Mouse (Mus musculus) spleen, postnatal 10 days (tissue): Measurements from ENCODE around the gene Hist1h2ae.
"Not testable (repeated sequence)": the region's sequence is repeated elsewhere in the genome, so short reads cannot be mapped to it uniquely, and the experiment has no call there.

Source experiments
- DNase-seq, 2 experiments: peaks; one replicate each; pipeline ENCODE4 v3.0.0; 2021 to 2022; ENCODE audit warnings: low spot score in 2 of 2

Hist1h2ae gene

DNA sequence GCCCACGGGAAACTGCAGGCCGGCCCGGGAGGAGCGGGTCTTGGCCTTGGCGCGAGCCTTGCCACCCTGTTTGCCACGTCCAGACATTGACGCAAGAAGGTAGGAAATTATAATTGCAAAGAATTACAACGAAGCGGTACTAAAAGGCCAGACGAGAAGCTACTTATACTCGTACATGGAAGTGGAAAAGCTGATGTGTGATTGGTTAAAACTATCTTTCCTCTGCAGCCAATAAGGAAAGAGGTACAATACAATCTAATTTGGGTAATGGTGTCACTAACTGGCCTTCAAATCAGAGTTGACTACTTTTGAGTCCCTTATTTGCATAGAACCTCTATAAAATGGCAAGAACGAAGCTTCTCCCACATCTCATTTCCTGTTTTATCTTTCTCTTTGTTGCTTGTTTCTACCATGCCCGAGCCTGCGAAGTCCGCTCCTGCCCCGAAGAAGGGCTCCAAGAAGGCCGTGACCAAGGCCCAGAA lies at the start of gene Hist1h2ae, which contains the start of gene Hist1h2bg:
Gene Hist1h2ae (minus strand): TSS at position 199 of the 482 bp plus-strand sequence.
Gene Hist1h2bg (plus strand): TSS at position 375 of the 482 bp plus-strand sequence.
- peak; percentile 79 to 91 for DNase-seq

DNA sequence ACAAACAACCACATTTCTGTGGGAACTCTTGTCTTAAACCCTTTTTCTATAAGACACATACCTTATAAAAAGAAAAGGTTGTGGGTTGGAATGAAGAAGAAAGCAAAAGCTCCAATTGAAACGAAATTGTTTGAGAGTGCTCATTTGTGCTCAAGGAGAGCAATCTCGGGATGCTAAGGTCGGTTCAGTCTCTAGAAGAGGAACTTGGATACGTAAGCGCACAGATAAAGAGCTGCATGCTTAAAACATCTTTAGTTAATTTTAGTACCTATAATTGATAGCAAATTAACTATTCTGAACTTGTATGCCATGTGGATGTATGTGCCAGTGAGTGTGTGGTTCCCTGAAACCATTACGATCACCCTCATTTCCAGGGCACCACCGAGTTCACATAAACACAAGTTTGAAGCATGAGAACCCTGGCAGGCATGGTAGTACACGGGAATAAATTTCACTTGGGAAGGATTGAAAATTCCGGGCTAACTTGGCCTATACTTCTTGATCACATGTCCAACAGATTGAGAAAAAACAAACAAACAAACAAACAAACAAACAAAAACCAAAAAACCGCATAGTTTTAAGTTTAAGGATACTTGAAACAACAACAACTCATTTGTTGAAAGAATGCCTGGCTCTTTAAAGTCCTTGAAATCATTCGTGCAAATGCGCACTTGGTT lies 49.2 kb upstream of the Hist1h2ae start:
- DNase-seq, result peak in 1 of 2 experiments; percentile 42

DNA sequence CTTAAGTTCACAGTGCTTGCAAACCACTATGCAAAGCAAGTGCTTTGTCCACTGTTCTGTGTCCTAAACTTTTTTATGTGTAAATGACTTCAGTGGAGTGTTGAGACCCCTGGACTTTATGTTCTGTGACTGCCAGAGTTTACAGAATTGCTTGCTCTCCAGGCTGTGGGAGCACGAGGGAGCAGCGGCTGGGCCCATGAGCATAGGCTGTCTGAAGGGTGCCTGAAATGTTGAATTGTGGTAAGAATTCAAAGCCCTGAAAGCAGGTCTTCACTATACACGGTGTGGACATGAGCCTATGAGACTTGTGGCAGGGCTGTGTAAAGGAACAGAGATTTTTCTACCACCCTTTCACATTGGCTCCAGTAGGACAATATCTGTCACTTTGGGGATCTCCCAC lies 40.6 kb upstream of the Hist1h2ae start:
- DNase-seq, result no peak

DNA sequence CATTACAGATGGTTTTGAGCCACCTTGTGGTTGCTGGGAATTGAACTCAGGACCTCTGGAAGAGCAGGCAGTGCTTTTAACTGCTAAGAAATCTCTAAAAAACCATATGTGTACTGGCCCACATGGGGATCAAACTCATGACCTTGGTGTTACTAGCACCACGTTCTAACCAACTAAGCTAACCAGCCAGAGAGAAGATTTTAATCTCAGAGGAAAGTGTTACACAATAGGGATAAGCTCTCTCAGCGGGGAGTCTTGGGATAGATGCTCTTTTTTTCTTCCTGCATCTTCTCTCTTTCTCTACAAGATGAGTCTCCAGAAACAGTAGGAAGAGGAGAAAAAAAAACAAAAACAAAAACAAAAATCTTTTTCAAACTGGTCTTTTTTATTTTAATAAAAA lies 39.4 kb upstream of the Hist1h2ae start:
- no peak for DNase-seq

DNA sequence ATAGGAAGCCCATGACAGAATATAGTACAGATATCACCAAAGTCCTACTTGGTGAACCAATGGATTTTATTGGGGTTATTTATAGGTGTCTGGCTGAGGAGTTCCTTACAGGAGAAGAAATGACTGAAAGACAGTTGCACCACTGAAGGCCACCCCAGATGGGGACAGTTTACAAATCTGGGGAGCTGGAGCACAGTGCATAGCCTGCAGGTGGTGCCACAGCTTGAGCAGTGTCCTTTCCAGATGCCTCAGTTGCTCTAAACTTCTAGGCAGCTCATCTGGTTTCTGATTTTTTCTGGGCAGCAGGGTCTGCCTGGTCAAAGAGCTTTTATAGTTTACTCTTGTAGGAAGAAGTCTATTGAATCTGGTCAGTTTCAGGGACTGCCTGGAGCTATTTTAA lies 38.8 kb upstream of the Hist1h2ae start:
- peak in 1 of 2 experiments; percentile 15 for DNase-seq

DNA sequence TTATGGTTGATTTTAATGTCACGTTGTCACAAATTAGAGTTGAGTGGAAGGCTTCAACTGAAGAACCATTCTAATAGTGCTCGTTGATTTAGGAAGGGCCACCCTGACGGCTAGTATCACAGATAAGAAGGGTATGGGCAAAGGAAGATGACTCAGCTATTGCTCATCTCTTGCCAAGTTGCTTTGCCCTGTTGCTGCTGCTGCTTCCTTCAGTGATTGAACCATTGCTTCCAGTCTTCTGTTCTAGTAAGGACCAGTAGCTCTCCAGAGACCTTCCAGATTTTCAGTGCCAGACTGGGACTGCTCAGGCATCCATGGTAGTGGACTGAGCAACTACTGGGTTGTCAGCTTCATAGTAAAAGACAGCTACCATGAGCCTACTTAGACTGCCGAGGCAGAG lies 38.2 kb upstream of the Hist1h2ae start:
- DNase-seq, result peak in 1 of 2 experiments; percentile 51

DNA sequence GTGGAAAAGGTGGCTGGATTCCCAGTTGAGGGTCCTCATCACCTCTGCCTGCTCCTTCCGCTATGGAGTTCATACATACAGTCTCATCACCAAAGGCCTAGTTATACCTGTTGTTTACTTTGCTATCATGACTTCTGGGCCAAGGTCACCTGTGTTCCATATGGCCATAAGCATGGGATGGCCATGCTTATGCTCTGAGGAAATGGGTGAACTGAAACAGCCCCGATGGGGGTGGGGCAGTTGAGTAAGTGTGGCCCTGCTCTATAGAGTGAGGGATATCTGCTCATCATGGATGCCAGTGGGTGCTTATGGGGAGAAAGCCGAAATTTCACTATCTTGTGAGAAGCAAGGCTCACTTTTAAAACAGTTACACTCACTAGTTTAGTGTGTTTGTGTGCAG lies 34.0 kb upstream of the Hist1h2ae start:
- no peak for DNase-seq

DNA sequence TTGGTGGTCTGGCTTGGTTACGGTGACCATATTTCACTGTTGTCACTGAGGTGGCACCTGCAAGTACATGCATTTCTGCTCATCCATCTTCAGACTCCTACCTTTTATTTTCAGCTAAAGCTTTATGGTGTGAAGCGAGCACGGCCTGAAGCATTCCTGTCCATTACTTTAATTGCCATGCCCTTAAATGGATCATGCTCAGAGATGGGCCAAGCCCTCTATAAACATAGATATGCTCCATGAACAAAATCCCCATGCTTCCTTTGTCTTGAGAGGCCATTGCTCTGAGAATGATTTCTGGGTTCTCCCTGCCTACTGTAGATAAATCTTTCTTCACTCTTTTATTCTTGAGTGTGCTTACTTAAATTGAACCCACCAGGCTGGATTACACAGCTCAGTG lies 33.4 kb upstream of the Hist1h2ae start:
- DNase-seq, result no peak

DNA sequence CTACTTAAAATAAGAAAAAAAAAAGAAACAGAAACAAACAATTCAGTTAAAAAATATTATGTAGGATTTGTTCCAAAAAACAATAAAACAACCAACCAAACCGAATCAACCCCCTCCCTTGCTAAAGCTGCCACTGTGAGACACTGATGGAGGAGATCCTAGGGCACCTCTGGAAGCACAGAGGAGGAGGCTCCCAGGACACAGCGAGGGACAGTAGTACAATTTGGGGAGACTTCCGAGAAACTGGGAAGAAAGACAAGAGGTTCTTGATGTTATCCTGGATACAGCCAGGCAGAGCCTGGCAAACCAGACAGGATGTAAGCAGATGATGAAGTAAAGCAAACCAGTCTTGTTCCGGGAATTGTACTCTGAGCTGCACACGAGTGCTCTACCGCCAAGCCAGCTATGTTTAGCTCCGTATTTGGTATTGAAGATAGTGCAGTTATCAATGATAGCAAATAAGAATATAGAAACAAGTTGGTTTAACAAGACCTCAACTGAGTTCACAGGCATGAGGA lies 32.2 kb upstream of the Hist1h2ae start:
- no peak for DNase-seq

DNA sequence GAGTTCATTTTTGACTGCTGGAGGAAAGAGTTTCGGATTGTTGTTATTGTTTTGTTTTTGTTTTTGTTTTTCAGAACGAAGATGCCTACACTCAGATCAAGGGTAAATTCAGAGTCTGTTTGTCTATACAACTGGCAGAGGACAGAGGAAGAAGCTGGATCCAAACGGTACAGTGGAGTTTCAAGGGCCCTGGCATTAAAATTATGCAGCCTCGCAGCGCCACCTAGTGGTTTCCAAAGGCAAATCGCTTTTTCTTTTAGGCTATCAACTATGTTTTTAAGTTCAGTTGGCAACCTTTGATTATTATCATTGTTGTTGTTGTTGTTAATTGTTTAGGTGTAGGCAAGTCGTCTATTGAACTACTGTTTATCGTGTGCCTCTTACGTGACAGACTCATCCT lies 26.9 kb upstream of the Hist1h2ae start:
- DNase-seq, result peak; percentile 82 to 93

DNA sequence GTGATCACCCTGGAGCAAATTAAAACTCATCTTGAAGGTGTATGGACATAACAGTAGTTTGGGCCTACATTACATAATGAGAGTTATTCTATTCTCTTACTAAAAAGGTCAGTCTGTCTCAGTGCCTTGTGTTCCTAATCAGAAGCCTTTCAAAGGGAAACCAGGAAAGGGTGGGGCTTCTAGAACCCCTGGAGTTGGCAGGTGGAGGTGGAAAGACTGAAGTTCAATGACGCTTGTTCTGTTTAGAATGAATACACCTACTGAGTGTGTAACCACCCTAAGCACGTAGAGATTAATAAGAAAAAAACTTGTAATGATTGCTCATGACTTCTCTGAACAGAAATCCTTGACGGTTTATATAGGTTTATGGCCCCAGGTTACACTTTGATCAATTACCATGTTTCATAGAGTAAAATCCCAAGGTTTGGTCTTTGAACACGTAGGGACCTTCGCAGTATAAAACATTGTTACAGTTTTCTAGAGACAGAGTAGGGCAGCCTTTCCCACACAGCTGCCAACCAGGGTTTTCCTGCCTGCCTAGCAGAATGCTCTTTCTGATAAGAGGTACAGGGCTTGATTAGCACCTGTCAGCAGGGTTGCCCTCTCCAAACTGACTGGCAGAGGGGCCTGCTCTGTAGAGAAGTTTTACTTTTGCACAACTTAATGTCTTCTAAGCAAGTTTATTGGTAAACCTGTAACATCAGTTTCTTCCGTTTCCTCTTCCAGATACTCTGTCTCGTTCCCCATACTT lies 24.8 kb upstream of the Hist1h2ae start:
- DNase-seq, result peak in 1 of 2 experiments; percentile 68

DNA sequence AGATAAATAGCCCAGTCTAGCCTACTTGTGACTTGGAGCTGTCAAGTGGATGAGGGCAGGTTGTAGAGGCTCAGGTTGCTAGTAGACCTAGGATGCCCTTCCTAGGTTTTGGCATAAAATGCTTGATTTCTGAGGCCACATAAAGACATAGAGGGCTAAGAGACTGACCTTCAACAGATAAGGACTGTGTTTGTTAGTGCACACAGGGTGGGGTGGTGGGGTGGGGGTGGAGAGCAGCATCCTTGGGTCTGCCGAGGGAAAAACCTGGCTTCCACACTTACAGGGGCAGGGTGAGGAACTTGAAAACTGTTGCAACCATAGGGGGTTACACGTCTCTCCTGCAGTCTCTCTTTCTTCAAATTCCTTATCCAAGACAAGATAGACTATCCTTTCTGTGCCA lies 24.2 kb upstream of the Hist1h2ae start:
- DNase-seq, result no peak

DNA sequence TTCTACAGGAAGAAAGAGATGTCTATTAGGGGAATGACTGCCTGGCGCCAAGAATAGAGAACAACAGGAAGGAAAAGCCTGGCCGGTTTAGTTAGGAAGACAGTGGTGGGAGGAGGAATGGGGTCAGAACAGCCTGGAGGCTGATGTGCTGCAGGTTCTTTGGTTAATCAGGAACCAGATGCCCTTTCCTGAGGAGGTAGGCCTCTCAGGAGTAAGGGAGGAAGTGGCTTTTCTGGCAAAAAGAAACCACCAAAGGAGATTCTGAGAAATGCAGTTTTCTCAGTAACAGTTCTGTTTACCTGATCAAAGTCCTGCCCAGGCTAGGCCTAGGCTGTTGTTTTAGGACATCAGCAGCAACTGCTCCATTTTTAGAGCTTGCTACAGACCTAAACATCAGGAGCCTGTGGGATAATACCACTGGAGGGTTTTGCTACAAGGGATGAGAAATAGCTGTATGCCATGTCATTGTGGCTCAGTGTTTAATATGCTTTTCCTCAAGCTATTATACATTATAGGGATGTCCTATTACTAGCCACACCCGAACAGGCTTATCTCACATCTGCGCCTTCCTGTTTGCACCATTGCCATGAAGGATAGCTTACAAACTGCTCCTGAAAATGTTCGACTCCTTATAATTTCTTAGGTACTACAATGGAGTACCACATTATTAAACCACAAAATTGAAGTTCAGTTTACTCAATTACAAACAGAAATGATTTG lies 22.2 kb upstream of the Hist1h2ae start:
- DNase-seq, result no peak

DNA sequence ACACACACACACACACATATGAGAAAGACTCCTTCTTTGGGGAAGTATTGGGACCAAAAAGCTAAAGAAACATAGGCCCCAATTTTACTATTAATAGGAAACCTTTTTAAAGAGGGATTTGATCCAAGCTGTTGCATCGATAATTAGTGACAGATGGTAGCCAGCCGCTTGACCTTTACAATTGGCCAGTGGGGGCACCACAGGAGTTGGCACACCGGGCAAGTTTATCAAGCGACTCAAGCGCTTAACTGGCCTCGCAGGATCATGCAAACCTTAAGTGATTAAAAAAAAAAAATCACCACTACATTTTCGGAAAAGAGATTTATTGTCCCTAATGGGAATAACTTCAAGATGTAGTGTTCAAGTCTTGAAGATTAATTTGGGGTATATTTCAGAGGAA lies 21.6 kb upstream of the Hist1h2ae start:
- no peak for DNase-seq

DNA sequence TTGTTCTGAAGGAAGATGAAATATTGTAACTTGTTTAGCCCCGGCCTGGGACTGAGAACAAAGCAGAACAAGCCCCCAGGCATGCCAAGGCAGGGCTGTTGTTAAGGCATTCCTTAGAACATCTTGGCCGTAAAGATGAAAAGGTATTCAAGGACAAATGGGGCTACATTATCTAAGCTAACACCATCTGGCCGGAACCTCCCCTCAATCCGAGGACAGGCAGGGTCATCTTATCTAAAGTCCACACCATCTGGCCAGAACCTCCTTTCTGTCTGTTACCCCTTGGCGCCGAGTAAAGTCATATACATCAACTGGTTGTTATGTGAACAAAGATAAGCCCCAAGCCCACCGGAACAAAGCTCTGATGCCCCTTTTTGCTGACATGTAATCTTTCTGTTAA lies 20.9 kb upstream of the Hist1h2ae start:
- not testable (repeated sequence) for DNase-seq

DNA sequence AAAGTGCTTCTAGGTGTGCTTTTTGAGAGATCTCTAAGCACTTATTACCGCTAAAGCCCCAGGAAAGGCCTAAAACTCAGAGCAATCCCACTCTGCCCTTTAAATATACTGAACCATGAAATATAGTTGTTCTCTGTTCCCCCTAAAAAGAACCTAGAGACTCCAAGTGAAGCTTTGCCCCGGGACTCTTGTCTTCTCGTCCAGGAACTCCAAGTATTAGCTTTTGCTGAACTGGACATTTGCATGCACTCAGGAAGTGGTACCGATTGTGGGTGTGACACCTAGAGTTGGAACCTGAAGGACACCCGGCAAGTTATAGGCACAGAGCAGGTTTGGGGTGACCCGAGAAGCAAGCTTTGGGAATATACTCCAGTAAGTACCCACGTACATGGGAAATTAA lies 20.2 kb upstream of the Hist1h2ae start:
- no peak for DNase-seq

DNA sequence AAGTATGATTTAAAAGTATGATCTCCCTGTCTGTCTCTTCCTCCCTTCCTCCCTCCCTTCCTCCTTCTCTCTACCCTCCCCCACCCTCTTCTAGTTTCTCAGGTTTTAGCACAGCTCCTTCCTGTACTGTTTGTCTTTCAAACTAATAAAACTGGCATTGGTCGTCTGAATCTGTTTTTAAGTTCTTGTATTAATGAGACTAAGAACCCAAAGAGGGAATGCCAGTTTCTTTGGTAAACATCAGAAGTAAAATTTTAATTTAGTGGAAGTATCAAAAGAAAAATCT lies 15.9 kb upstream of the Hist1h2ae start:
- DNase-seq, result no peak

DNA sequence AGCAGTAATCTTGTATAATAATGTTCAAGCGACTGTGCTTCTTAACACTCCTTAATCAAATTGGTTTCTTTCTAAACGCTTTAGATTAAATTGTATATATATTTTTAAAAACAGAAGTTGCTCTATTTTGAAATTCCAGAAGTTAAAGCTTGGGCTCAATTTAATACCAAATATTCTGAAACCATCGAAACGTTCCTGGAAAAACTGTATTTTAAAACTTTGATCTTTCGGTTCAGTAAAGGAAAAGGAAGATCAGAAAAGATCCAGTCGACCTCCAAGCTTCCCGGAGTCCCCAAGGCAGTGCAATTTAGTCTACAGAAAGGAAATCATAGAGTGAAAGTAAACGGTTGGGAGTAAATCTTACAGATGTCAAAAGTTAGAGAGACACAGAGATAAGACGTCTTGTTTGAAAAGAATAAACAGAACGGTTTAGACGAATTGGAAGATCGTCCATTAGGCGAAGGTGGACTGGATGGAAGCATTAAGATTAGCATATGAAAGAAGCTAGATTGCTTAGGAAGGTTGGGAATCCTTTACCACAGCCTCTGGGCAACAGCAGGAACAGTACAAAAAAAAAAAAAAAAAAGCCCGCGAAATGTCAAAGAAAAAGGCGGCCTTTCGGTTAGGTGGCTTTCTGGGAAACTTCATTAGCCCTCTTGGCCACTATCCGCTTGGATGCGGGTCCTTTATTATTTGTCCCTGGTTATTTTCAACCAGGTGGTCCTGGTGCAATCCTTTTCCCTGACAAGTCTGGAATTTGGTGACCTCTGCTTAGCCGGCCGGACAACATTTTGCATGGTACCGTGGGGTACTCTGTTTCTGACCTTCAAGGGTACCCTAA lies 15.3 kb upstream of the Hist1h2ae start:
- DNase-seq, result peak; percentile 35 to 61

DNA sequence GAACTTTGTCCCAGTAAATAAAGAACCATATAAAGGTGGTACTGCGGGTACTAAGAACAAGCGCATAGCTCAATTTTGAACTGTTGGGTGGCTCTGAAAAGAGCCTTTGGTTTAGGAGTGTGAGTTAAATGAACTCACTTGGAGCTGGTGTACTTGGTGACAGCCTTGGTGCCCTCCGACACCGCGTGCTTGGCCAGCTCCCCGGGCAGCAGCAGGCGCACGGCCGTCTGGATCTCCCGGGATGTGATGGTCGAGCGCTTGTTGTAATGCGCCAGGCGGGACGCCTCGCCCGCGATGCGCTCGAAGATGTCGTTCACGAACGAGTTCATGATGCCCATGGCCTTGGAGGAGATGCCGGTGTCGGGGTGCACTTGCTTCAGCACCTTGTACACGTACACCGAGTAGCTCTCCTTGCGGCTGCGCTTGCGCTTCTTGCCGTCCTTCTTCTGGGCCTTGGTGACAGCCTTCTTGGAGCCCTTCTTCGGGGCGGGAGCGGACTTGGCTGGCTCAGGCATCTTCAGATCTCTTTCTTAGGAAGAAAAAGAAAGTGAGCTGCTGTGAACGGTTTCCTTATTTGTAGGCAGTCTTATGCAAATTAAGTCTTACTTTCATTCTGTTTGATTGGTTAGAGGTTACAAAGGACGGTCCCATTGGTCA lies 14.6 kb upstream of the Hist1h2ae start:
- DNase-seq, result peak; percentile 79 to 86

DNA sequence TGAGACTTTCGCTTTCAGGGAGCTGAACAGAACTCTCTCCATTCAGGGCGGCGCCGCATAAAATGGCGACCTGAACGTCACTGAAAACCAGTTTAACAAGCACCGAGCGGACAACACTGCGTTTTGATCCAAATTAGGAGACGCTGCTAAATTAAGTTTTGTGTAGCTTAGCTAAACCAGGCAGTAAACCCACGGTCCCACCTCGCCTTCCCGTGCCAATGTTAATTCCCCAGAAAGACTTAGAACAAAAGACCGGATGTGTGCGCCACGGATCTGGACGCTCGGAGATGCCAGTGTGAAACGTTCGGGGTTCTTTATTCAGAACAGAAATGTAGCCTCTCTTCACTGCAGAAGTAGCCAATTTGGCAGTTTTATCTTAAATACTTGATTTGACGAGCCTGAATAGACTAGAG lies 14.0 kb upstream of the Hist1h2ae start:
- DNase-seq, result peak; percentile 78 to 86

DNA sequence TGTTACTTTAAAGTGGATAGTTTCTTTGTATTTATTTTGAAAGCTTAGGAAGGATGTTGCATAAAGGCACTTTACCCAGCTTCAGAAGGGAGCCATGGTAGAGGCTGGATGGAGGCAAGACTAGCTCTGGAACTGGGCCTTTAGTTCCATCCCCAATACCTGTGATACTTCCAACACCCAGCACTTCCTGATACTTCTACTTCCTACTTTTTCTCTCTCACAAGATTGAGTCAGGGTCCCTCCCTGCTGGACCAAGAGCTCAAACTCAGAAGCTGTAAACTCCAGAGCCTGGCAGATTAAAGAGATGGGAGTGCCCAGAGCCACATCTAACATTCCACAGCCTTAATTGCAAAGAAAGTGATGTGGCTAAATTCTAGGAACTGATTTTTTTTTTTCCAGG lies 13.3 kb upstream of the Hist1h2ae start:
- DNase-seq, result peak in 1 of 2 experiments; percentile 37
